Mouse (Mus musculus) kidney, postnatal 0 days (tissue): ENCODE measurements around the gene Arhgef17. TPM values are rescaled to one million over a fixed set of nuclear protein-coding genes. Genes with fewer than 3 reads are reported as not detected.

ENCODE experiments used
- ATAC-seq: fragments of 200-750 bp; cut with Nextera tagmentation; replicated peaks from 2 replicates; pipeline ENCODE4 v1.8.0; 2017; ENCODE audit warnings: low read depth, moderate number of reproducible peaks, moderate TSS enrichment, moderate library complexity; ENCODE audit not compliant: low FRiP score
- DNase-seq: peaks from one replicate; pipeline ENCODE4 v3.0.0-alpha.2; 2016; ENCODE audit warnings: low spot score
- H3K27ac ChIP-seq: fragments of 300-500 bp; sonication (generic); 2 replicates; pipeline ENCODE4 v1.5.1; 2014; ENCODE audit warnings: mild to moderate bottlenecking
- H3K27me3 ChIP-seq: fragments of 300-500 bp; sonication (generic); 2 replicates; pipeline ENCODE4 v1.6.1; 2014; ENCODE audit warnings: low read length, mixed read lengths; ENCODE audit not compliant: insufficient read depth
- H3K36me3 ChIP-seq: fragments of 300-500 bp; sonication (generic); 2 replicates; pipeline ENCODE4 v1.6.1; 2014; ENCODE audit warnings: low read length, mixed read lengths; ENCODE audit not compliant: insufficient read depth
- H3K4me1 ChIP-seq: fragments of 300-500 bp; sonication (generic); replicated peaks from 2 replicates; pipeline ENCODE4 v1.6.1; 2014; ENCODE audit warnings: antibody characterized with exemption, low read length, mixed read lengths; ENCODE audit not compliant: insufficient read depth
- H3K4me2 ChIP-seq: fragments of 300-500 bp; sonication (generic); 2 replicates; pipeline ENCODE4 v1.6.1; 2014; ENCODE audit warnings: mild to moderate bottlenecking, low read length, moderate library complexity, mixed read lengths
- H3K4me3 ChIP-seq: fragments of 300-500 bp; sonication (generic); replicated peaks from 2 replicates; pipeline ENCODE4 v1.5.1; 2014; ENCODE audit warnings: low read depth, low read length
- H3K9ac ChIP-seq: fragments of 300-500 bp; sonication (generic); 2 replicates; pipeline ENCODE4 v1.6.1; 2014; ENCODE audit warnings: low read depth, low read length
- H3K9me3 ChIP-seq: fragments of 300-500 bp; sonication (generic); replicated peaks from 2 replicates; pipeline ENCODE4 v1.6.1; 2016; ENCODE audit warnings: low read length, inconsistent platforms, mixed read lengths
- CTCF ChIP-seq: IDR thresholded peaks from 2 replicates; pipeline ENCODE4 v1.5.1; 2016; ENCODE audit warnings: antibody characterized with exemption, low read depth, mild to moderate bottlenecking, moderate library complexity
- WGBS: fragments of 180-500 bp; shearing (Covaris S2); extraction: QIAGEN DNeasy Blood & Tissue Kit; methylation state at CpG from one replicate; pipeline ENCODE4 v1.1.7; 2014; 5-methylcytosine and 5-hydroxymethylcytosine counted together
- microRNA-seq: library from miRNA; unstranded; fragments of <30 nt; microRNA quantifications from one replicate; pipeline ENCODE4, GENCODE M21; 2016
- polyA plus RNA-seq: library from polyadenylated mRNA; unstranded; fragments of >200 nt; fragmentation: Nextera tagmentation; extraction: Ambion mirVana; gene quantifications from 2 replicates; pipeline ENCODE4 v1.2.1, GENCODE M21; 2015

Gene Arhgef17
- polyA plus RNA-seq, 1 experiment from 2014 or later = 7.8 TPM

DNA sequence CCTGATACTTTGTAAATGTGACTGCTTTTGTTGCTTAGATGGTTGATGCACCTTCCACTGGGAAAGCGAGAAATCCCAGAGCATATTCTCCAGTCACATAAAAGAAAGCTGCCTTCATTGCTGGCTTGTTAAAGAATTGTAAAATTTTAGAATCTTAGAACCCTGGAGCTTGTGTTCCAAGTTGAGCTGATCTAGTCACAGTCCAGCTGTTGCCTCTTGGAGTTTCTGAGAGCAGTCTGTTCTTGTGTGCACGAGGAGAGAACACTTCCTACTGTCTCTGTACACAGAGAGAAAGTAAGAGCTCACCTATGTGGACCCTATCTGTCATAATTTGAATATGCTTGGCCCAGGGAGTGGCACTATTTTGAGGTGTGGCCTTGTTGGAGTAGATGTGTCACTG is 103.4 kb downstream of the Arhgef17 start:
- H3K4me2 ChIP-seq = no peak overlapping the region
- no peaks in the 10 kb centered on the region for H3K4me1 ChIP-seq
- no peaks in the 10 kb centered on the region for H3K36me3 ChIP-seq
- no peak for TF ChIP-seq CTCF
- H3K27me3 ChIP-seq = no peaks in the 10 kb centered on the region
- H3K9ac ChIP-seq = no peak overlapping the region
- no peak overlapping the region for H3K27ac ChIP-seq
- H3K9me3 ChIP-seq = no peaks in the 10 kb centered on the region
- no peak overlapping the region for H3K4me3 ChIP-seq
- 85% methylated on average over 2 of the region's 2 CpGs for WGBS
- DNase-seq (no peak), ATAC-seq (no peak)

DNA sequence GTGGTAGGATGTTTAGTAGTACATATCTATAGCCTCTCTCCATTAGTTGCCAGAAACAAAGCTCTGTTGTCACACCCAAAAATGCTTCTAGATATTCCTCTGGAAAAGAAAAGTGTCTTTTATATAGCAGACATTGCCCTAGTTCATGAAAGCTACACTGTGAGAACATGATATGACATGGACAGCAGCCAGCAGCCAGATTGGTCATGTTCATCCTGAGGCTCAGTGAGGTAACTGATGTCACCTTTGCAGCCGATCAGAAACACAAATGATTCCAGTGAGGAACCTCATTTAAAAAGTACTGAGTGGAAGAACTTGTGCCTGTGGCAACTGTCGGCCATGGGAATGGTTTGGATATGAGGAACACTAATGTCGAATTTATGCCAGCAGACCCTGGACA is 107.2 kb downstream of the Arhgef17 start:
- no peak overlapping the region for H3K4me3 ChIP-seq
- no peak overlapping the region for H3K27ac ChIP-seq
- TF ChIP-seq CTCF = no peak
- DNase-seq = no peak
- no peak overlapping the region for H3K4me2 ChIP-seq
- 97% methylated on average over 3 of the region's 3 CpGs for WGBS
- no peaks in the 10 kb centered on the region for H3K9me3 ChIP-seq
- no peak for ATAC-seq
- no peaks in the 10 kb centered on the region for H3K27me3 ChIP-seq
- H3K9ac ChIP-seq = no peak overlapping the region
- no peaks in the 10 kb centered on the region for H3K4me1 ChIP-seq
- H3K36me3 ChIP-seq = no peaks in the 10 kb centered on the region

Small RNAs within 50 kb of the gene (microRNA-seq; reads per million reads assigned to microRNA genes)
- gene Mir3102 = 44.7 reads per million, percentile 43 among the genes with 10 or more reads in this experiment

Other genes starting within 250 kb of the Arhgef17 start
- gene Fam168a, start 225.5 kb downstream of the Arhgef17 start, polyA plus RNA-seq = 29.1 and 29.7 TPM in 2 replicates
- 2.1 and 2.3 TPM in 2 replicates for gene Relt, start 68.7 kb downstream of the Arhgef17 start, polyA plus RNA-seq
- 4.8 and 5.0 TPM in 2 replicates for gene P2ry6, start 42.5 kb upstream of the Arhgef17 start, polyA plus RNA-seq
- gene P2ry2, start 80.8 kb upstream of the Arhgef17 start, polyA plus RNA-seq = 4.0 and 4.2 TPM in 2 replicates
- gene Fchsd2, start 160.8 kb upstream of the Arhgef17 start, polyA plus RNA-seq = 15.9 and 16.5 TPM in 2 replicates